Mouse (Mus musculus): ENCODE data around the gene Cct5.

- no peak for TF ChIP-seq POLR2A (IDR thresholded peaks at IDR 0.05; ENCODE audit: low read depth, low read length)
- TF ChIP-seq RCOR1 (conservative IDR thresholded peaks at IDR 0.05; ENCODE audit: low read depth, low read length), result no peak
- no peak for TF ChIP-seq KAT2A (IDR thresholded peaks at IDR 0.05; ENCODE audit: insufficient replicate concordance, low read length)
- no peak for TF ChIP-seq CTCF (conservative IDR thresholded peaks at IDR 0.05 in 1 of 2, IDR thresholded peaks at IDR 0.05 in 1 of 2; ENCODE audit: low read depth in 2 of 2, low read length in 2 of 2)
- TF ChIP-seq JUND (conservative IDR thresholded peaks at IDR 0.05; ENCODE audit: low read depth, low read length), result no peak
- no peak for TF ChIP-seq CHD2 (IDR thresholded peaks at IDR 0.05; ENCODE audit: low read length)
- no peak for TF ChIP-seq MXI1 (IDR thresholded peaks at IDR 0.05; ENCODE audit: low read depth, low read length)
- no peak for TF ChIP-seq NRF1 (IDR thresholded peaks at IDR 0.05; ENCODE audit: low read depth, low read length)
- no peak for TF ChIP-seq HCFC1 (IDR thresholded peaks at IDR 0.05; ENCODE audit: low read depth, low read length)
Measured at GRCm38 (mm10) chr15:31567431-31567830, 34.2 kb downstream of the Cct5 start.

All from CH12.LX (cell line).